Mouse (Mus musculus): ENCODE measurements around the gene Olfr519.

Olfr519 gene

GRCm38 (mm10) chr7:108894320-108894719 is at the start of gene Olfr519:
Gene Olfr519, minus strand, starts transcription at chr7:108894420.
- no peak for DNase-seq

GRCm38 (mm10) chr7:108944002-108944401 is 49.8 kb upstream of the Olfr519 start:
- DNase-seq = peak; percentile 32

GRCm38 (mm10) chr7:108941466-108941865 is 47.2 kb upstream of the Olfr519 start:
- DNase-seq = no peak

- DNase-seq = no peak
These were observed 42.4 kb upstream of the Olfr519 start for GRCm38 (mm10) chr7:108936591-108936990.

- DNase-seq = no peak
These were observed 41.2 kb upstream of the Olfr519 start for GRCm38 (mm10) chr7:108935411-108935810.

- no peak for DNase-seq
These were observed 40.6 kb upstream of the Olfr519 start for GRCm38 (mm10) chr7:108934836-108935235.

- DNase-seq = peak; percentile 92
These were observed 39.8 kb upstream of the Olfr519 start, which contains the start of gene Eif3f for GRCm38 (mm10) chr7:108933794-108934731. Gene Eif3f, plus strand, starts transcription at chr7:108934417.

- no peak for DNase-seq
These were observed 35.6 kb upstream of the Olfr519 start, which contains the start of gene Nlrp10 for GRCm38 (mm10) chr7:108929726-108930393. Gene Nlrp10, minus strand, starts transcription at chr7:108930178.

- DNase-seq = no peak
These were observed 34.3 kb upstream of the Olfr519 start for GRCm38 (mm10) chr7:108928280-108929188.

- DNase-seq = no peak
These were observed 32.8 kb upstream of the Olfr519 start for GRCm38 (mm10) chr7:108927043-108927442.

GRCm38 (mm10) chr7:108903969-108904368 is 9.7 kb upstream of the Olfr519 start:
- DNase-seq = no peak

GRCm38 (mm10) chr7:108884906-108885305 is 9.3 kb downstream of the Olfr519 start, which contains the start of gene Olfr518:
Gene Olfr518, minus strand, starts transcription at chr7:108885006.
- no peak for DNase-seq

- DNase-seq = no peak
These were observed 21.9 kb downstream of the Olfr519 start, which contains the start of gene Olfr517 for GRCm38 (mm10) chr7:108872279-108872678. Gene Olfr517, minus strand, starts transcription at chr7:108872379.

- no peak for DNase-seq
These were observed 43.8 kb downstream of the Olfr519 start, which contains the start of gene Olfr516 for GRCm38 (mm10) chr7:108850429-108850828. Gene Olfr516, minus strand, starts transcription at chr7:108850529.
